In genomic region chr4:135709621-135710020, GRCm38 (mm10) we compare ENCODE assay signal across 24 mouse cellular contexts. TPM values are rescaled to one million over a fixed set of nuclear protein-coding genes. Genes with fewer than 3 reads are reported as not detected.
DNase-seq lines count a peak whose midpoint lies in the region; ATAC-seq and TF ChIP-seq lines count a peak whose summit lies in the region.
"Had no signal": no experiment of that assay in that cellular context is flagged by ENCODE, and none has a peak within 500 bp of the region (broad histone marks: within the 10 kb centered on the region; RNA-seq: fewer than 3 reads in every experiment).

No protein-coding gene starts in this region.

- peak; percentile 55 for DNase-seq in heart, adult 11 months
- no peak for DNase-seq in heart, adult 2 months
- DNase-seq in liver, postnatal 0 days, result no peak
- DNase-seq in MEL (ENCODE audit: low read depth, low spot score), result peak; percentile 56
- DNase-seq in induced T-regulatory cell, adult 2 months (ENCODE audit: low read depth), result peak; percentile 33
- no peak for DNase-seq in retina, postnatal 1 day
- no peak for DNase-seq in ovary, postnatal 10 days (ENCODE audit: low spot score)

- 64% methylated on average over 11 of the region's 11 CpGs for WGBS in heart, adult 2 months
- 59% methylated on average over 11 of the region's 11 CpGs for WGBS in liver, embryonic 12.5 days (ENCODE audit: insufficient replicate concordance)
- 67% methylated on average over 11 of the region's 11 CpGs for WGBS in liver, postnatal 0 days (ENCODE audit: insufficient replicate concordance)

- no peak for TF ChIP-seq POLR2A in heart, adult 2 months (IDR thresholded peaks at IDR 0.05; ENCODE audit: insufficient read depth, low read depth, low read length)
- TF ChIP-seq POLR2A in MEL (IDR thresholded peaks at IDR 0.05; ENCODE audit: control insufficient read depth in 1 of 2, insufficient read depth in 1 of 2, low read depth in 1 of 2, low read length in 2 of 2, poor library complexity in 1 of 2), result no peak

- no peak for TF ChIP-seq RAD21 in MEL (IDR thresholded peaks at IDR 0.05; ENCODE audit: low read depth, low read length)

- no peaks in the 10 kb centered on the region for H3K27me3 ChIP-seq in heart, adult 2 months (ENCODE audit: control insufficient read depth, insufficient read depth, low read length)
- peaks cover 18% of the 10 kb centered on the region; the same call in 1 of the 2 replicates for H3K27me3 ChIP-seq in liver, embryonic 12.5 days (replicated peaks)
- no peaks in the 10 kb centered on the region for H3K27me3 ChIP-seq in liver, postnatal 0 days (ENCODE audit: insufficient read depth, low read length)
- H3K27me3 ChIP-seq in MEL (ENCODE audit: control insufficient read depth in 1 of 2, insufficient read depth in 2 of 2, low read length in 2 of 2), result no peaks in the 10 kb centered on the region
- H3K27me3 ChIP-seq: forebrain, embryonic 13.5 days; hindbrain, embryonic 13.5 days had no signal

- no peak overlapping the region for H3K4me3 ChIP-seq in heart, adult 2 months
- H3K4me3 ChIP-seq in liver, embryonic 12.5 days, result no peak overlapping the region
- H3K4me3 ChIP-seq in liver, postnatal 0 days (ENCODE audit: low read depth, low read length), result no peak overlapping the region
- H3K4me3 ChIP-seq in MEL (ENCODE audit: control insufficient read depth in 1 of 2, insufficient read depth in 1 of 2, low read depth in 2 of 2, low read length in 2 of 2), result peak overlapping the region; percentile 22 to 40
- H3K4me3 ChIP-seq: forebrain, embryonic 13.5 days; hindbrain, embryonic 13.5 days had no signal

- TF ChIP-seq CTCF in heart, adult 2 months (IDR thresholded peaks at IDR 0.05), result no peak
- TF ChIP-seq CTCF in liver, postnatal 0 days (IDR thresholded peaks at IDR 0.05; ENCODE audit: low read depth), result no peak
- no peak for TF ChIP-seq CTCF in MEL (IDR thresholded peaks at IDR 0.05 in 2 of 3, conservative IDR thresholded peaks at IDR 0.05 in 1 of 3; ENCODE audit: control insufficient read depth in 1 of 3, insufficient read depth in 1 of 3, low read depth in 2 of 3, low read length in 3 of 3, poor library complexity in 1 of 3, severe bottlenecking in 1 of 3)

- no peak for ATAC-seq in liver, embryonic 12.5 days
- no peak for ATAC-seq in liver, postnatal 0 days
- ATAC-seq: forebrain, embryonic 16.5 days had no signal

- no peak for TF ChIP-seq EP300 in heart, adult 2 months (IDR thresholded peaks at IDR 0.05; ENCODE audit: insufficient read depth, low read depth, low read length)
- no peak for TF ChIP-seq EP300 in liver, postnatal 0 days (IDR thresholded peaks at IDR 0.05; ENCODE audit: low read depth)
- no peak for TF ChIP-seq EP300 in MEL (IDR thresholded peaks at IDR 0.05; ENCODE audit: low read depth in 1 of 2, low read length in 2 of 2)

- H3K27ac ChIP-seq in heart, adult 2 months, result no peak overlapping the region
- no peak overlapping the region for H3K27ac ChIP-seq in liver, embryonic 12.5 days
- H3K27ac ChIP-seq in liver, postnatal 0 days (ENCODE audit: low read depth), result no peak overlapping the region
- peak overlapping the region; percentile 60 for H3K27ac ChIP-seq in MEL (ENCODE audit: control insufficient read depth, low read depth, low read length)
- H3K27ac ChIP-seq: forebrain, embryonic 10.5 days; forebrain, embryonic 13.5 days; hindbrain, embryonic 10.5 days; hindbrain, embryonic 13.5 days had no signal

- no peaks in the 10 kb centered on the region for H3K36me3 ChIP-seq in heart, adult 2 months (ENCODE audit: control insufficient read depth, insufficient read depth, low read length)
- no peaks in the 10 kb centered on the region for H3K36me3 ChIP-seq in liver, embryonic 12.5 days
- H3K36me3 ChIP-seq in liver, postnatal 0 days (replicated peaks; ENCODE audit: insufficient read depth, low read length), result no peaks in the 10 kb centered on the region
- H3K36me3 ChIP-seq in MEL (ENCODE audit: control insufficient read depth in 1 of 2, insufficient read depth in 2 of 2, low read length in 2 of 2), result peaks cover 0 to 8% of the 10 kb centered on the region in 2 experiments; a peak in 2 of 4 replicates
- H3K36me3 ChIP-seq: forebrain, embryonic 10.5 days; G1E; hindbrain, embryonic 10.5 days; hindbrain, embryonic 13.5 days had no signal

- no peaks in the 10 kb centered on the region for H3K79me2 ChIP-seq in heart, adult 2 months (replicated peaks; ENCODE audit: control insufficient read depth, insufficient read depth, low read length)
- no peaks in the 10 kb centered on the region for H3K79me2 ChIP-seq in MEL (ENCODE audit: control insufficient read depth, insufficient read depth, low read length, poor library complexity)

- intact Hi-C loops in heart, adult 2 months (cut with DNase I), result loop anchor here (1.0 to 5.0 kb wide), 4 partner anchors 26 to 223 kb away; no protein-coding TSS in a partner anchor

- H3K4me1 ChIP-seq in heart, adult 2 months (ENCODE audit: control insufficient read depth, insufficient read depth, low read length), result no peaks in the 10 kb centered on the region
- H3K4me1 ChIP-seq in liver, embryonic 12.5 days, result peaks cover 21% of the 10 kb centered on the region
- peaks cover 8% of the 10 kb centered on the region for H3K4me1 ChIP-seq in liver, postnatal 0 days (ENCODE audit: insufficient read depth)
- peaks cover 0 to 13% of the 10 kb centered on the region in 2 experiments; a peak in 2 of 4 replicates for H3K4me1 ChIP-seq in MEL (ENCODE audit: control insufficient read depth in 1 of 2, insufficient read depth in 2 of 2, low read length in 2 of 2)
- H3K4me1 ChIP-seq: forebrain, embryonic 13.5 days; hindbrain, embryonic 13.5 days had no signal

- H3K4me2 ChIP-seq in liver, embryonic 12.5 days, result 0 out of 2 replicates have a peak overlapping the region, but pooled peaks have one; percentile 54
- H3K4me2 ChIP-seq in liver, postnatal 0 days (ENCODE audit: low read depth, low read length), result no peak overlapping the region; the same call in 1 of the 2 replicates

- no peaks in the 10 kb centered on the region for H3K9me3 ChIP-seq in liver, embryonic 12.5 days (replicated peaks)
- no peaks in the 10 kb centered on the region for H3K9me3 ChIP-seq in liver, postnatal 0 days (ENCODE audit: low read length)
- H3K9me3 ChIP-seq in MEL (replicated peaks; ENCODE audit: insufficient read depth, low read length), result no peaks in the 10 kb centered on the region
- H3K9me3 ChIP-seq: forebrain, embryonic 10.5 days; forebrain, embryonic 13.5 days; G1E; hindbrain, embryonic 10.5 days; hindbrain, embryonic 13.5 days had no signal

- H3K9ac ChIP-seq in heart, adult 2 months (ENCODE audit: low read depth, low read length), result no peak overlapping the region
- H3K9ac ChIP-seq in liver, embryonic 12.5 days, result peak overlapping the region; percentile 23; the same call in 1 of the 2 replicates
- H3K9ac ChIP-seq in liver, postnatal 0 days (replicated peaks), result no peak overlapping the region
- H3K9ac ChIP-seq in MEL (ENCODE audit: control insufficient read depth, low read depth, low read length, poor library complexity, severe bottlenecking), result peak overlapping the region; percentile 53
- H3K9ac ChIP-seq: forebrain, embryonic 13.5 days; hindbrain, embryonic 13.5 days had no signal

TF ChIP-seq in MEL, 35 proteins besides CTCF, POLR2A, EP300 and RAD21:
- TF ChIP-seq ZNF384 (IDR thresholded peaks at IDR 0.05; ENCODE audit: low read depth, low read length), result no peak
- TF ChIP-seq NELFE (IDR thresholded peaks at IDR 0.05; ENCODE audit: low read depth, low read length), result peak; percentile 40; the same call in 1 of the 2 replicates
- peak; percentile 23; the same call in 1 of the 2 replicates for TF ChIP-seq TBP (IDR thresholded peaks at IDR 0.05; ENCODE audit: low read depth, low read length)

RNA-seq across cellular contexts. Expression of gene Il22ra1, which starts 18.4 kb away (rescaled TPM):
- total RNA-seq in heart, adult 2 months (2021), result under 1 TPM; 0.30 to 0.42 TPM
- polyA plus RNA-seq in heart, adult 2 months (2012; rRNA removed), result 0.15 and 0.23 TPM in 2 replicates
- polyA plus RNA-seq in liver, embryonic 12.5 days (2016; fragmentation: Nextera tagmentation; extraction: Ambion mirVana), result 0.19 and 0.37 TPM in 2 replicates
- polyA plus RNA-seq in liver, postnatal 0 days (2015; fragmentation: Nextera tagmentation; extraction: Ambion mirVana), result 0.25 and 0.39 TPM in 2 replicates
- total RNA-seq in MEL (2012; rRNA removed), result not detected in 2 replicates
- under 1 TPM in 1 of 2 experiments, not detected in 1; 0.03 TPM for polyA plus RNA-seq in MEL (2012; ENCODE audit: insufficient read depth in 1 of 2, insufficient read length in 2 of 2, low read depth in 1 of 2, low replicate concordance in 2 of 2, missing spikeins in 1 of 2)
- total RNA-seq: CH12.LX; gastrocnemius, adult 18-20 months; gastrocnemius, postnatal 36 days had no signal
- polyA plus RNA-seq: activated CD4-positive, CD25-positive, alpha-beta regulatory T cell, adult 4 months; embryonic facial prominence, embryonic 11.5 days; forebrain, embryonic 10.5 days; forebrain, embryonic 13.5 days; forebrain, embryonic 16.5 days; G1E; heart, embryonic 11.5 days; heart, embryonic 14.5 days; heart, postnatal 0 days; hindbrain, embryonic 10.5 days; hindbrain, embryonic 13.5 days; hindbrain, embryonic 16.5 days; inflammation-experienced regulatory T-cells, adult 6 months had no signal

RNA-seq across cellular contexts. Expression of gene Ifnlr1, which starts 23.5 kb away (rescaled TPM):
- 1 to 10 TPM; 1.8 to 3.2 TPM for total RNA-seq in heart, adult 2 months (2021)
- 2.0 and 2.8 TPM in 2 replicates for polyA plus RNA-seq in heart, adult 2 months (2012; rRNA removed)
- polyA plus RNA-seq in liver, embryonic 12.5 days (2016; fragmentation: Nextera tagmentation; extraction: Ambion mirVana), result 0.06 and 0.07 TPM in 2 replicates
- 0.22 and 0.30 TPM in 2 replicates for polyA plus RNA-seq in liver, postnatal 0 days (2015; fragmentation: Nextera tagmentation; extraction: Ambion mirVana)
- not detected in 2 replicates for total RNA-seq in MEL (2012; rRNA removed)
- under 1 TPM in 1 of 2 experiments, not detected in 1; 0.03 TPM for polyA plus RNA-seq in MEL (2012; ENCODE audit: insufficient read depth in 1 of 2, insufficient read length in 2 of 2, low read depth in 1 of 2, low replicate concordance in 2 of 2, missing spikeins in 1 of 2)
- polyA plus RNA-seq: G1E; inflammation-experienced regulatory T-cells, adult 6 months had no signal

RNA-seq across cellular contexts. Expression of gene Myom3, which starts 49.9 kb away (rescaled TPM):
- 1 to 10 TPM in 1 of 2 experiments, under 1 TPM in 1; 0.61 to 1.5 TPM for total RNA-seq in heart, adult 2 months (2021)
- 1.4 and 1.6 TPM in 2 replicates for polyA plus RNA-seq in heart, adult 2 months (2012; rRNA removed)
- polyA plus RNA-seq in liver, embryonic 12.5 days (2016; fragmentation: Nextera tagmentation; extraction: Ambion mirVana), result 0.11 and 0.18 TPM in 2 replicates
- polyA plus RNA-seq in liver, postnatal 0 days (2015; fragmentation: Nextera tagmentation; extraction: Ambion mirVana), result 0.02 and 0.11 TPM in 2 replicates
- total RNA-seq in MEL (2012; rRNA removed), result not detected in 2 replicates
- polyA plus RNA-seq in MEL (2012; ENCODE audit: insufficient read depth in 1 of 2, insufficient read length in 2 of 2, low read depth in 1 of 2, low replicate concordance in 2 of 2, missing spikeins in 1 of 2), result not detected
- polyA plus RNA-seq: activated CD4-positive, CD25-positive, alpha-beta regulatory T cell, adult 4 months; G1E; heart, embryonic 11.5 days; hindbrain, embryonic 10.5 days; inflammation-experienced regulatory T-cells, adult 6 months had no signal

Comparison
In these comparisons a context has a peak if more than half of its experiments do, and no peak if none do; other contexts are left out.
1. DNase-seq: peak in heart, adult 11 months (single experiment), MEL (single experiment) and induced T-regulatory cell, adult 2 months (single experiment); none in heart, adult 2 months (0 of 2), liver, postnatal 0 days (single experiment), retina, postnatal 1 day (single experiment) and ovary, postnatal 10 days (single experiment).
2. H3K9ac ChIP-seq: peak in liver, embryonic 12.5 days (single experiment) and MEL (single experiment); none in heart, adult 2 months (single experiment) and liver, postnatal 0 days (single experiment).
3. H3K4me3 ChIP-seq: peak in MEL (2 of 2); none in heart, adult 2 months (single experiment), liver, embryonic 12.5 days (single experiment) and liver, postnatal 0 days (single experiment).